Mouse (Mus musculus): ENCODE measurements around the gene Cdyl2.
A peak's percentile ranks its signal among the peaks of the same experiment; 100 is the strongest.

Cdyl2 gene

DNA sequence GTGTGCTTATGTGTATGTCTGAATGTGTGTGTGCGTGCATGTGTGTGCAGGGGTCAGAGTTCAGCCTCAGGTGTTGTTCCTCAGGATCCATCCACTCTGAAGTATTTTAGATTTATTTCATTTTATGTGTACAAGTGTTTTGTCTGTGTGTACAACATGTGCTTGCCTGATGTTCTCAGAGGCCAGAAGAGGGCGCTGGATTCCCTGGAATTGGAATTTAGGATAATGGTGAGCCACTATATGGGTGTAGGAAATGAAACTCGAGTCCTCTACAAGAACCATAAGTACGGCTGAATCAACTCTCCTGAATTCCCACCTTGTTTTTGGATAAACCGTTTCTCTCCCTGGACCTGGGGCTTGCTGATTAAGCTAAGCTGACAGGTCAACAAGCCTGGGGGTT lies 61.2 kb downstream of the Cdyl2 start:
- no peak for DNase-seq (ENCODE audit: low spot score in 2 of 2)

DNA sequence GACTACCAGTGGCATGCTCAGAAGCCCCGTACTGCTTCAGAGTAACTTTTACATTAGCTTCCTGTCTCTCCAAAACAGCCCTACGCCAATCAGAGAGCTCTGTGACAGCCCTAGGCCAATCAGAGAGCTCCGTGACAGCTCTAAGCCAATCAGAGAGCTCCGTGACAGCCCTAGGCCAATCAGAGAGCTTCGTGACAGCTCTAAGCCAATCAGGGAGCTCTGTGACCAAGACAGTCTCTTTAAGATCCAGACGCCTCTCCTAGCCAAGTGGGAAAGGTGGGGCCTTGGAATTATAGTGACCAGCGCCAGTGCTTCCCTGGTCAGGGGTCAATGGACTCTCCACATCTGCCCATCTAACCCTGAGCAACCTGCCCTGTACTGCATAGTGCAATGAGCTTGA lies 62.2 kb downstream of the Cdyl2 start:
- DNase-seq (ENCODE audit: low spot score in 2 of 2) = no peak

DNA sequence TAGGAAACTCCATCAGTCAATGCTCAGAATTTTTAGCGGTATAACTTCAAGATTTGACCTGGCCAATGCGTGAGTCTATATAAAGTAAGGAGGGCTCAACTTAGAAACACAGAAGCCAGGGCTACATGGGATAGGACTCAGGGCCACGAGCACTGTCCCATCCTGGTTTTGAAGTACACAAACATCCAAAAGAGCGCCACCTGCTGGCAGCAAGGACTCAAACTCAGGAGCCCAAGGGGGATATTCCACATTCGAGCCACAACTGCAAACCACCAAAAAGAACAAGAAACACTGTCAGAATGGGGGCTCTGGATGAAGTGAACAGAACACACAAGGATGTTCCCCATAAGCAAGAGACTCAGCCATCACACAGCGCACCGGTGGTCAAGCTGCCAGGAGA lies 63.8 kb downstream of the Cdyl2 start:
- no peak for DNase-seq (ENCODE audit: low spot score in 2 of 2)

DNA sequence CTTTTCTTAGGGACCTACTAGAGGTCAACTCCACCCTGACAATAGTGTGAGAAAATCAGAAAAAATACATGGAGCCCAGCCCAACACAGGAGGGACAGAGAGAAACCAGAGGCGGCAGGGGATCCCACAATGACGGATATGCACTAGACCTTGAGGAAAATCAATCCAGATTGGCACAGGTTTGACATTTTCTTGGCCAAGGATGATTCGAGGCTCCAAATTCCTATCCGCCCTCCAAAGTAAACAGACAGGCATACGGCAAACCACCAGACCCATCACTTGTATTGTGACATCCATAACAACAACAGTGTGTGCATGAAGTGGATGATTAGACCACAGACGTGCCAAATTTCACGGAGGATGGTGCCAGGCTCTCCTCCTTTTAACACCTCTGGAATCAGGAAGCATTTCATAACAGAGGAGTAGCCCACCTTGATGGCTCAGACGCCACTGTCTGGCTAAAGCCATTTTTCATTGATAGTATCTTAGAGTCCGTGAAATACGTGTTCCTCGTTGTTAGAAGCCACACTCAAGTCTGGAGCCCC lies 65.9 kb downstream of the Cdyl2 start:
- DNase-seq (ENCODE audit: low spot score in 2 of 2) = no peak

DNA sequence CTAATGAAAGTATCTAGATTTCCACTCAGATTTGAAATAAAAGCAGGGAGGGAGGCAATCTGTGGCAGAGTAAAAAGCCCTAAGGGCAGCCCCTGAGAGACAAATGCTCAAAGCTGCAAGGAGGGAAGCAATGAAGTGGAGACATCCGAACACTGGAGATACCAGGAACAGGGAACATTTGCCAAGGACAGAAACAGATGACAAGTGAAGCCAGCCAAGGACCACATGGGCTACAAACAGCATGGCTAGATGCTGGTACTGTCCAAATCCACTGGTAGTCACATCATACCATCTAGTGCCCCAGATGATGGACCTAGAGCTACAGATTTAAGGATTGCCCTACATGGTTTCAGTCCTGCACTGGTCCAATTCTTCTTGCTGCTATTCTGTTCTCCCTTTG lies 71.3 kb downstream of the Cdyl2 start:
- no peak for DNase-seq (ENCODE audit: low spot score in 2 of 2)

DNA sequence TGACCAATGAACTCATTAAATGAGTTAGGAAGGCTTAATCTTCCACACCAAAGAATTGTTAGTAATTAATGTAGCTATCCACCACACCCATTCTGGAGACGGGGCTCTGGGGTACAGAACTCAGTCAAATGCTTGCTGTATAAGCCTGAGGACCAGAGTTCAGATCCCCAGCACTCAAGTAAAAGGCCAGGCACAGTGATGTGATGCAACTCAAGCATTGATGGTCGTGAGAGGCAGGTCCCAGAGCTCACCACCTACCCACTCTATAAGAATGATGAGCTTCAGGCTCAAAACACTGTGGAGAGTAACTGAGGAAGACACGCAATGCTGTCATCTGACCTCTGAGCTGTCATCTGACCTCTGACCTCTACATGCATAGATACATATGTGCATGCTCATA lies 76.0 kb downstream of the Cdyl2 start:
- DNase-seq (ENCODE audit: low spot score in 2 of 2) = no peak

DNA sequence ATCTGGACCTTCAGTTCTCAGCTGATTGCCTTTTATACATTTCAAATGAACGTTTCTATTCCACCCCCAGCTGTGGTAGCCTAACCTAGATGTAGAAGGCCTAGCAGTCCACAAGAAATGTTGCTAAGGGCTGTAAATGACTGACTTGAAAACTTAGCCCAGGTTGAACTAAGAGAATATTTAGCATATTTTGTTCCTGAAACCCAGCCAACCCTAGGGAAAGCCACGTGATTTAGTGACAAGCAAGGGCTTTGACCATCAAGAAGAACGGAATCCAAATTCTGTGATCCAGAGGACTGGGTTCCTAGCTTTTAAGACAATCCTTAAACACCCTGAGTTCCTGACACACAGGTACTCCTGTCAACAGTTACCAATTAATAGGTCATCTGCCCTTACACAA lies 77.9 kb downstream of the Cdyl2 start:
- DNase-seq (ENCODE audit: low spot score in 2 of 2) = no peak

DNA sequence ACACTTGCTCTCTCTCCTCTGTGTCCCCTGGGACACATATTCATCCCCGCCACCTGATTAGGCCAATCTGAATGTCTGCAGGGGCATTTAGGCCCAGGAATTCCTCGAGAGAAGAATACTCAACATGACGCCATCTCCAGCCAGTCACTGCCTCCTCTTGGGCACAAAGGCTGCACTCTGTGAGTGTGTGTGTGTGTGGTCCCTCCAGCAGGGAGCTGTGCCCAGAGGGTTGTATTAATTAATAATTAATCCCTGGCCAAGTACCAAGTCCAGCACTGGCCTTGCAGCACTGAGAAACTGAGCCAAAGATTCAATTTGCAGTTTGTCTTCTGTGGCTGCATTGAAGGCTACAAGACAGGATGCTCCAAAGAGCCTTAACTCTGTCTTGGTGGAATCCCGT lies 79.8 kb downstream of the Cdyl2 start:
- no peak for DNase-seq (ENCODE audit: low spot score in 2 of 2)

DNA sequence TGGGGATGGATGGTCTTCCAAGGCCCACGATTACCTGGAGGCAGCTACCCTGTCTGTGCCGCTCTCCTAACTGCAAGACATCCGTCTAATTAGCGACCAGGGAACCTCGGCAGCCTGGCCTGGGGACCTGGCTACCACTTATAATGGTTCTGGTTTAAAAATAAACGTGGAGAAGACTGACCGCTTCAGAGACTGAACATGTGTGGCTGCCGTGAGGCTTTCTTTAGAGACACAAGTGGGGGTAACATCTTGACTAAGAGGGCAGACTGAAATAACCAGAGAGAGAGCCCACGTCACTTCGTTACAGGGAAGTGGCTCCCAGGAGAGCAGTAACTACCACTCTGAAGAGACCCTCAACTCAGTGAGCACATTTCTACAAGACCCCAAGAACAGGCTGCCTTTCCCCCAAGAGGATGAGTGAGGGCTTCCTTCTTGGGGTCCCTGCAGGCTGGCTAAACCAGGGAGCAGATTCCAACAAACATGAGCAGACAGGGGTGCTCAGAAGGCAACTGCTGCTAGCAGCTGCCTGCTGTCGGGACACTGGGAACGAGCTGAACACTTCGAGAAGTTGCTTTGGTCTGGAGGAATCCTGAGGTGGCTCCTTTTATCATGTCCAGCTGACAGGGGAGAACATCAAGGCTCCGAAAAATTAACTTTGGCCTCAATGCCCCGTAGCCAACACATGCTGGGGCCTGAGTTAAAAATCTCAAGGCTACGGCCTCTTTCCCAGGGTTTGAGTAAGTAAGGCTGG lies 82.6 kb downstream of the Cdyl2 start:
- no peak for DNase-seq (ENCODE audit: low spot score in 2 of 2)

DNA sequence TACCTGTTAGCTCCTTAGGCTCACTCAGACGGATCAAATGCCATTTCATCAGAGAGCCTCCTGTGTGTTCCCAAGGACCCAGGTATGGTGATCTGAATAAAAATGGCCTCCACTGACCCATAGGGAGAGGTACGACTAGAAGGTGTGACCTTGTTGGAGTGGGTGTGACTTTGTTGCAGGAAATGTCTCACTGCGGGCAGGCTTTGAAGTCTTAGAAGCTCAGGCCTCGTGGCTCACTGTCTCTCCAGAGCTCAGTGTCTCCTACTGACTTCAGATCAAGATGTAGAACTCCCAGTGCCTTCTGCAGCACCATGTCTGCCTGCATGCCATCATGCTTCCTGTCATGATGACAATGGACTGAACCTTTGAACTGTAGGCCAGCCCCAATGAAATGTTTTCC lies 87.4 kb downstream of the Cdyl2 start:
- no peak for DNase-seq (ENCODE audit: low spot score in 2 of 2)

DNA sequence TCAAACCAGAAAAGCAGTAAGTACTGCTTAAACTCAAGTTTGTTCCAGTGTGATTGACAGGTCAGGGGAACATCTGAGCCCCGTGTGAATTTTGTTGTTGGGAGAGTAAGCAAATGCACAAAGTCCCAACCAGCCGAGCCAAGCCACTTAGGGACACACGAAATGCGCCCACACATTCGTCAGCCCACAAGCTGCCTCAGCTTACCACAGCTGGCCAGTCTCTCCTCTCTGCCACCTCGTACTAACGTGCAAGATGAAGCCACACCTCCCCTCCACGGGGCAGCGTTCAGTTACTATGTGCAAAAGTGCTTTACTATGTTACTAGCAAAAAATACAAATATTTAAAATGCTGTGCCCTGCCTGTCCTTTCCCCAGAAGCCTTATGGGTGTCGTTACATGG lies 91.9 kb downstream of the Cdyl2 start:
- no peak for DNase-seq (ENCODE audit: low spot score in 2 of 2)

DNA sequence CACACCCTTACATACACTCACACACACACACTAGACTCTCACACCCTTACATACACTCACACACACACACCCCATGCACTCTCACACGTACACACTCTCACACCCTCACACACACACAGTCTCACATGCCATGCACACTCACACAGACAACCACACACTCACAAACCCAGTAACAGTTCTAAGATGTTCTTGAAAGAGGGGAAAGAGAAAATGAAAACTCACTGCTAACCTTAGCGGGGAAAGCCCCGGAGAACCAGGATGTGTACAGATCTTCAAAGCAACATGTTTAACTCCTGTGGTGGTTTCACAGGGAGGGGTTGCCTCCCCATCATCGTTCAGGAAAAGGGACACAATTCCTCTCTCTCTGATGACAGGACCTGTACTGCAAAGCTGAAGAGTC lies 94.8 kb downstream of the Cdyl2 start:
- peak; percentile 46 to 57 for DNase-seq (ENCODE audit: low spot score in 2 of 2)

DNA sequence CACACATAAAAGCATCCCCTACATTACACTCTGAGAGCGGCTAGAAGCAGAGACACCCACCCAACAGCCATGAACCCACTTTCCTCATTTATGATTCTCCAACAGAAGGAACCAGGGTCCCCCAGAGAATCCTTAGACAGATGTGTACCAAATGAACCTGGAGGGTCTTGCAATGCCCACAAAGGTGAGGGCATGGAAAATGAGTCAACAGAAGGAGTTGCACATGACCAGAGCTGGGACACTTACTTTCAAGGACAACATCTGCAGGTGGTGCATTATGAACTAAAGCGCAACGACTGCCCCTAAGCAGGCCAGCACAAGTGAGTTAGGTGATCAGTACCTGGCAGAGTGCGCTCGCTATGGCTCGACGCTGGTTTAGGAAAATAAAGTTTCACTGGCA lies 95.6 kb downstream of the Cdyl2 start:
- no peak for DNase-seq (ENCODE audit: low spot score in 2 of 2)

DNA sequence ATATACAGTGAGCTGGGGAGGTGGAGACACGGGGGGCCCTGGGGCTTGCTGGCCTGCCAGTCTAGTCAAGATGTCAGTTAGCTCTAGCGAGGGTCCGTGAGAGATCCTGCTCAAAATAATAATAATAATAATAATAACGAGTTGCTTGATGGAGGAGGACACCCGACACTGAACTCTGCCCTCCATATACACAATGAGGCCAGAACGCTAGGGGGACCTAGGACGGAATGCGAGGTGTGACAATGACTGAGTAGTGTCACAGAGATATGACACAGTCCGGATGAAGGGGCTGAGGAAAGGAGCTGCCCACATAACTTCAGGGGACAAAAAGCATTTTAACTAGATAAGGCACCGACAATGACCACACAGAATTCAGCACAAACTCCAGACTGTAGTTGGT lies 96.4 kb downstream of the Cdyl2 start:
- DNase-seq (ENCODE audit: low spot score in 2 of 2) = no peak

DNA sequence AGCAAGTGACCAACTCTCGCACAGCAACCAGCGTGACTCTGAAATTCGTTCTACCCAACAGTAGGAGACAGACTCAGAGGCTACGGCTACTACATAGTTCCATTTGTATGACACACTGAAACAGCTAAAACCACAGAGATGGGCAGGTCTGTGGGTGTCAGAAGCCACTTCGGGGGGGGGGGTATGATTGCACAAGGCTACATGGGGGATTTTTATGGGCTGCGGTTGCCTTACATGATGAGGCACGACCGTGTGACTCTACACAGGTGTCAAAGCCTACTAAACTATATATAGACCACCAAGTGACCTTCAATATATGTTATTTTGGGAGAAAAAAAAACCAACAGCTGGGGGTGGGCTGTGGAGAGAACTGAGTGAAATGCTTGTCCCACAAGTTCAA lies 96.8 kb downstream of the Cdyl2 start:
- peak; percentile 68 to 71 for DNase-seq (ENCODE audit: low spot score in 2 of 2)

DNA sequence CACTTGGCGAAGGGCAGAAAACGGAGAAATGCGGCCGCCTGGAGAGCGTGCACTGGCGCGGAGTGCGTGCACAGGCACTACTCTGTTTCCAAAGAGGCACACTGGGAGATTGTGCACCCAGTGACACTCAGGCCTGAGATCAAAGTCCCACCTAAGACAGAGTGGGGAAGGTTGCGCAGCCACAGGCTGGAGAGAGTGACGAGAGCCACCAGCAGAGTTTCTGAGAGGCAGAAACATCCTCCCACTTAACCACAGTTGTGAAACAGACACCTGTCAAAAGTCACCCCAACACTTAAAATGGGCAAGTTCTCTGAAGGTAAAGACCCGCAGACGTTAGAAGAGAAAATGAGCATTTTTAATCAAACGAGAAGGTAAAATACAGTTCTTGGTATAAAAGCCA lies 97.5 kb downstream of the Cdyl2 start:
- DNase-seq (ENCODE audit: low spot score in 2 of 2) = peak; percentile 68 to 71

DNA sequence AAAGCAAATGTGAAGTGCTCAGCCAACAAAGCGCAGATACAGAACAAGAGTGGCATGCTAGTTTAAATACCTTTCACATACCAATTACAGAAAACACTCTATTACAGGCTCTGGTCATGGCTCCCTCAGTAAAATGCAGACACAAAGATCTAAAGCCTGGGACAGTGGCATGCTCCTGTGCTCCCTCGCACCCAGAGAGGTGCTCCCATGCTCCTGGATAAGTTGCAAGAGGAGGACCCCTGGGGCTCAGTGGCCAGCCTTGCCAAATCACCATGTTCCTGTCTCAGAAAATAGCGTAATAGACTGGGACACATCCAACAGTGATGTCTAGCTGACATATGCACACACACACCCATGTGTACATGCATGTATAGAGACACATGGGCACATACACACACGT lies 98.4 kb downstream of the Cdyl2 start:
- no peak for DNase-seq (ENCODE audit: low spot score in 2 of 2)

DNA sequence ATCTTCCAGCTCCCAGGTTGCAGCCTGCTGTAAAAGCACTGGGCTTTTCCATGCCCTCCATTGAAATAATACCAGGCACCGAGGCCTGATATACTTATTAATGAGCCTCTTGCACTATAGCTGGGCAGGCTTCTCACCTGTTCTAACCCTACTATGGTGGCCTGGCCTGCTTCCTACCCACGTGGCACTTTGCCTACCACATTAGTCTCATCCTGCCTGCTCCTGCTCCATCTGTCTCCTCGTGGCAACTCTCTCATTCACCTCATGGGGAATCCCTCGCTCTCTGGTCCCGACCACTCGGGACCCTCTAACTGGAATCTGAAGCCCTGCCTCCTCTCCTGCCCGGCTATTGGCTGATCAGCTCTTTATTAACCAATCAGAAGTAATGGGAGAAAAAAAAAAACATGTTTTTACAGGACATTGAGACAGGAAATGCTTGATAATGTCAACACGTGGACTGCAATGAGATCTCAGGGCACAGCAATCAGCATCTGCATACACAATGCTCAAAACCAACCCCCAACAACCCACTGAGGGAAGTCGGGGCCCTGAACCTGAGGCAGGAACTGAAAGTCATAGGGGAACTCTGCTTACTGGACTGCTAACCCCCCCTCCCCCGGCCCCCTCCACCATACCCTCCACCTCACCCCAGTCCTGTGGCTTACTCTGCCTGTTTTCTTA lies 99.2 kb downstream of the Cdyl2 start:
- peak; percentile 87 to 88 for DNase-seq (ENCODE audit: low spot score in 2 of 2)

DNA sequence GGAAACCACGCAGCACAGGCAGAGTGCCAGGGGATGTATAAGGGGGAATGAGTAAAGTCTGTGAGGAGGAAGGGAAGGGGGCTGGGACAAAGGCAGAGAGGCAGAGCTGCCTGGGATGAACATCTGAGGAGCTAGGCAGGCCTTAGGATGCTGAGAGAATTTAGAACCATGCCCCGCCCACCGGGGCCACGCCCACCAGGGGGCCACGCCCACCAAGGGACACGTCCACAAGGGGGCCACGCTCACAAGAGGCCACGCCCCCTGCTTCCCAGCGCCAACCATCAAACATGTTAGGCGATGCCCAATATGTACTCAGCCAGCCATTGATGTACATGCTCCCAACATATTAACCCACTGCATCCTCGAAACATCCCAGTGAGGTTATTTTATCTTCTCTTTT lies 102.7 kb downstream of the Cdyl2 start:
- DNase-seq (ENCODE audit: low spot score in 2 of 2) = no peak

DNA sequence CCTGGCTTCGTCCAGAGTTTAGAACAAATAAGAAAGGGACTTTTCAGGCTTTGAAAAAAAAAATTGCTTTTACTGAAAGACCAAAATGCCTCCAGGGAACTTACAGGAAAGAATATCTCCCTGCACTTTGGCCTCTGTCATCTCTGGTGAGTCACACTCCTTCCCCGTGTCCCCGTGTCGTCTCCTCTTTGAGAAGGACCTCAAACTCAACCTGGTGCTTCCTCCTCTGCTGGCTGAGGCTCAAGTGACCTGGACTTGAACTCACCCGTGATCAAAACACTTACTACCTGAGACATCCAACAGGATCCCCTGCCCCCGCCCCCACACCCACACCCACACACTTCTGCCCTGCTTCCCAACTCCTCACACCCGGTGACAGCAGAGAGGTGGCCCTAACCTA lies 103.8 kb downstream of the Cdyl2 start:
- DNase-seq (ENCODE audit: low spot score in 2 of 2) = no peak

DNA sequence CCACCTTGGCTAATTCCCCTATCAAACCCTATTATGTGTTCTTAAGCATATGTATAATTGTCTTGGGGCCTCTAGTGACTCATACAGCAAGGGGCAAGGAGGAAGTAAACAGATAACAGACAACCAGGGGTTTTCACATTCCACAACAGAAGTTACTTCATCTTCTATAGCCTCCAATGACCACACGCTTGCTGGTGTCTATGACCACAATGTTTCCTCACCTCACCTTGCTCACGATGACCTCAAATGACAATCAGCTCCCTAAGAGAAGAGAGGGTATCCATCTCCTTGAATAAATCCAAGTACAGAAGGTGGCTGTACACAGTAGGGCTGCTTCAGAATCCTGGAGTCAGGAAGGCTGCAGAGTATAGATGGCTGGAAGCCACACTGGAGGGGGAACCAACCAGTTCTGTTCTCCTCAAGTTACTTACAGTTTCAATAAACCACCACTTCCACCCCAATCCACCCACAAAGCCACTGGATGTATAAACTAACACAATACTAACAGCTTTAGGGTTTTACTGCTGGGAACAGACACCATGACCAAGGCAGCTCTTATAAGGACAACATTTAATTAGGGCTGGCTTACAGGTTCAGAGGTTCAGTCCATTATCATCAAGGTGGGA lies 104.8 kb downstream of the Cdyl2 start:
- peak in 1 of 2 experiments; percentile 44 for DNase-seq (ENCODE audit: low spot score in 2 of 2)

DNA sequence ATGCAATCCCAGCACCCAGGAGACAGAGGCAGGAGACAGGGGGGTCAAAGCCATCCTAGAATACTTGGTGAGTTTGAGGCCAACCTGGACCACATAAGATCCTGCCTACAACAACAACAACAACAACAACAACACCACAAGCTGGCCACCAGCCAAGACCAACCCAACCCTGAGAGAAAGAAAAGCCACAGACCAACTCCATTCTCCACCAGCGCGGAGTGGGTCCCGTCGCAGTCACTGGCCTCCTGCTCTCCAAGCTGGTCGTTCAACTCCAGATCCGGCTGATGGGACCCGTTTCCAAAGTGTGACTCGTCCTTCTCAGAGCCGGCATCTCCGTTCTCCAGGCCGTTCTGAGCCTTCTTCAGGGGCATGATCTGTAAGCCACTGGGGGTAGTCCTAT lies 109.2 kb downstream of the Cdyl2 start:
- DNase-seq (ENCODE audit: low spot score in 2 of 2) = no peak

DNA sequence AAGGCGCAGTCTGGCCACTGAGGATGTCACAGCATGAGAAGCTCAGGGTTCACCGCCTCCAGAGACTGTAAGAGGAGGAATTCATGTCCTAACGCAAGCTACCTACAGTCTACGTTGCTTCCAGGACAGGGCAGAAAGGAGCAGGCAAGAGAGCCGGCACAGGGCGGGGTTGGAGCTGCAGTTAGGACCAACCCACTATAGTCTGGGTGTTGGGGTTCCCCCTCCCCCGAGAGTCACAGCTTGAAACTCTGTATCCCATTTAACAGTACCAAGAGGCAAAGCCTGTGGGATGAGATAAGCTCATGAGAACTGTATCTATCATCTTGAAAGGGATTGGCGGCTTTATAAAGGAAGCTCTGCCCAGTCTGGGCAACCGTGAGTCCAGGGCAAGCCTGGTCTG lies 110.5 kb downstream of the Cdyl2 start:
- no peak for DNase-seq (ENCODE audit: low spot score in 2 of 2)

Measured in spleen, postnatal 36 days (tissue).